Mouse (Mus musculus) testis, postnatal 14 days (tissue): ENCODE measurements around the gene Ugt1a7c.

Experiments used
- DNase-seq: peaks from one replicate; pipeline ENCODE4 v3.0.0; 2021; ENCODE audit warnings: low spot score

The Ugt1a7c gene

GRCm38 (mm10) chr1:88240579-88240978 is 145.7 kb downstream of the Ugt1a7c start:
- no peak for DNase-seq

GRCm38 (mm10) chr1:88243861-88244260 is 149.0 kb downstream of the Ugt1a7c start:
- no peak for DNase-seq

DNA sequence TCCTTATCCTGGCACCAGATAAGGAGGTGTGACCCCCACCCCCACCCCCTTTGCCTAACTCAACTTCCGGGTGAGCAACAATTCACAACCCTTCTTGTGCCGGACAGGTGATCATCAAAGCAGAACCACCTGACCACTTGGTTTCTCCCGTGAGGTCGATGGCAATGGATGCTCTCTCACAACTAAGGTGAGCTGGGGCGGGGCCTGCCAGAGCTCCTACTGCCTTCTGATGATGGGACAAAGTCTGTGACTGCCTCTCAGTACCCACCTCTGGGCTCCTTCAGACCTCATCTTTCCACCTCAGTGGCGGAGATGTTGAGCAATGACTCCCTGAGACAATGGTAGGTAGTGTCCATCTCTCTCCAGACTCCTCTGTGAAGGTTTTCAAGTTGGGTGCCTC is 151.0 kb downstream of the Ugt1a7c start:
- no peak for DNase-seq

GRCm38 (mm10) chr1:88246386-88246785 is 151.5 kb downstream of the Ugt1a7c start:
- DNase-seq, result no peak

GRCm38 (mm10) chr1:88247660-88248059 is 152.8 kb downstream of the Ugt1a7c start:
- DNase-seq, result no peak

DNA sequence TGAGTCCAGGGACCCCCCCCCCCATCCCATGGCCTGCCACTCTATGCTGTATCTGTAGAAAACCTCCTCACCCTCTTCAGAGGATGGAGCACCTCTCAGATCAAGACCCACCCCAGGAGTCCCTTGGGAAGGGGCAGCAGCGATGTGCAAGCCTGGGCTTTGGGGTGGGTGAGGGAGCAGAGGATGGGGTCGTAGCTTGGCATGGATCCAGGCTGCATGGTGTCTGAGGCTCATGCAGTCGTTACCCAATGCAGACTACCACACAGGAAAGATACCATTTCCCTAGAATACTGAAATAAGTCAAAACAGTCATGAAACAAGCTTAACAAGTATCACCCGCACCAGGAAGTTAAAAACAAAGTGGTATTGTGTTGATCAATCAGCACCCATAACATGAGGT is 153.8 kb downstream of the Ugt1a7c start:
- no peak for DNase-seq

GRCm38 (mm10) chr1:88249596-88249995 is 154.7 kb downstream of the Ugt1a7c start:
- DNase-seq, result no peak

DNA sequence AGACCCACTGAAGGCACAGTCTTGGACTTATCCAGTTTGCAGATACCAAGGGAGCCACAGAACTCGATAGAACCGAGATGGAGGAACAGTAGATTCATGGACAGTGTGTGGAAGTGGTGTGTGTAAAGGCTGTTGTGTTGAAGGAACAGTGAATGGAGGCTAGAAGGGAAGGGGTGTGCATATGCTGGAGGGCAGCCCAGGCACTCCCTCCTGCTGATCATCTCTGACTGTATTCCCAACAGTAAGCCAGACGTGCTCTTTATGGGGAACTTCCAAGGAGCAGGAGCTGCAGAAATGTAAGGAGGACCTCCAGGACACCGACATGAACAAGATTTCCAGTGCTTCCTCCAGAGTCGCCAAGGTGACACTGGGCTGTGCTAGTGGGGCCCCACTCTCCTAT is 155.2 kb downstream of the Ugt1a7c start:
- no peak for DNase-seq

DNA sequence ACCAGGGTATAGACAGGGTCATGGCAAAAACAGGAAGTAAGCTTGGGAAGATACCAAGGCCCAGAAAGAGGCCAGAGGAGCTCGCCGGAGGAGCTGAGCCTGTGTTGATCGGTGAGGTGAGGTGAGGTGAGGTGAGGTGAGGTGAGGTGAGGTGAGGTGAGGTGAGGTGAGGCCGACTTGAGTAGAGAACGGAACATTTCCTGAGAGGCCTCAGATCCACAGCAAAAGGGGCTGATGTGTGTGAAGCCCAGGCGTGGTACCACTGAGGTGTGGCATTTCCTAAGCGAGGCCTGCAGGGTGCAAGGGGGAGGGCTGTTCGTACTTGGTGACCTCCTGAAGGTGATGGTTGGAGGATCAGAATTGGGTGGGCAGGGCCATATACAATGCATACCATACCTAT is 158.2 kb downstream of the Ugt1a7c start:
- DNase-seq, result no peak

- DNase-seq, result no peak
These were observed 158.7 kb downstream of the Ugt1a7c start for GRCm38 (mm10) chr1:88253540-88253939.

DNA sequence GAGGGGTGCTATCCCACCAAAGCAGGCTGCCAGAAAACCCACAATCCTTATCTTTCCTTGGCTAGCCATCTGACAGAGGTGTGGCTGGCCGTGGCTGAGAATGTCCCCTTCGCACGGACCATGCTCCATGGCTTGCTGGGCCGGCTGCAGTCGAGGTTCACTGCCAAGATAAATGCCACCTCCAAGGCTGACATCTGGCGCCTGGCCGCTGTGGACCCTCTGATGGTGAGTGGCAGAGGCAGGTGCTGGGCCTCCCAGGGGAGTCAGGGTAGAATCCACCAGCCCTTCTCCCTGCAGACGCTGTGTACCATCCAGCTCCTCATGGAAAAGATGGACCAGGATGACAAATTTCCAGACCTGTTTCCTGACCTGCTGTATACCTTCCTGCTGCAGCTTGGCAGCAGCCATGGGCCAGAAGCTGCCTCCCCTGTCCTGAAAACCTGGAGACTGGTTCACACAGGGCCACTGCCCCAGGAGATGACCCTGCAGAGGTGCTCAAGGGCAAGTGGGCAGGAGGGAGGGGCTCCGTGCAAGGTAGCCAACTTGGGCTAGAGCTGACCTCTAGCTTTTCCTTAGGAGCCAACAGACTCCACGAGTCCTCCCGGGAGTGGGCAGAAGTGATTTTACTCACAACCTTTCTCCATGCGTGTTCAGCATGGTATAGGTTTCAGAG is 160.1 kb downstream of the Ugt1a7c start:
- DNase-seq, result no peak

- no peak for DNase-seq
These were observed 160.6 kb downstream of the Ugt1a7c start for GRCm38 (mm10) chr1:88255466-88255857.

DNA sequence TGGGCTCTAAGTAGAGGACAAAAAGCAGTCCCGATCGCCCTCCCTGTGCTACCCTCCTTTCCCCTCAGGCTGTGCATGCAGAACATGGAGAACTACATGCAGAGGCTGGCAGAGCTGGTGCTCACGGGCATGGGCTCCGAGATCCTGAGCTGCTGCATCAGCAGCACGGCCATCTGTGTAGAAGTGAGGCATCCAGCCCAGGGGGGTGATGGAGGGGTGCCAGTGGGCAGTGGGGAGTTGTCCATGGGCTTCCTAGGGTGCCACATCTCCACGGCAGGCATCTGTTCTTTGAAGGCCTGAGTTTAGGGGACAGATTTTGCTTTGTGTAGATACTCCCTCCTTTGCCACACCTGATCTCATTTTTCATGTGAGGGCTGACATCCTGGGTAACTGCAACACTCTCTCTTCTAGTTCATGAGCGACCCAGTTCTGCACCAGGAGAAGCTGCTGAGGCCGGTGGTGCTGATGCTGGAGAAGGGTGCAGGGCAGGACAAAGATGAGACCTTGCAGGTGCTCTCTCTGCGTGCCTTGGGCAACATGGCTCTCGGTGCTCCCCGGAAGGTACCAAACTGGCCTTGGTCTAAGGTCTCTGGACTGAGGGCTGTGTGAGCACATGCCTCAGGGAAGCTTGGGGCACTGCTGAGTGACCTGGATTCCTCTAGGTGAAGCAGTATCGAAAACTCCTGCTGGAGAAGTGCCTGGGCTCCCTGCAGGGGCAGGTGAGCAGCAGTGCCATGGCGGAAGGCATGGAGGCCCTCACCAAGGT is 161.3 kb downstream of the Ugt1a7c start:
- DNase-seq, result no peak

GRCm38 (mm10) chr1:88256886-88257663 is 162.2 kb downstream of the Ugt1a7c start:
- no peak for DNase-seq

DNA sequence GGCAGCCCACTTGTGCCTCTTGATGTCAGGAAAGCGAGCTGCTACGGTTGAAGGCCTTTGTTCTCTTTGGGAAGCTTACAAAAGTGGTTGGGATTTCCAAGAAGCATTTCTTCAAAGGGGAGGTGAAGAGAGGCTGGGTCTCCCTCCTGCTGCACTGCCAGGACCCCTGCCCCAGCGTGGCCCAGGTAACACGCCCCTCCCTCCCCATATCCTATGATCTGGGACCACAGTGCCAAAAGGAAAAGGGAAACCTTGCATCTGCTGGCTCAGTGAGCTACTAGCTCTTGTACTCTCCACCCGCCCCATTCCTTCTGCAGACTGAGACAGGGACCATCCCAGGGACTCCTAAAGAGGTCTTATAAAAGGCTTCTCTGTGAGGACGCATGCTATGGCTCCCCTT is 162.8 kb downstream of the Ugt1a7c start:
- no peak for DNase-seq

DNA sequence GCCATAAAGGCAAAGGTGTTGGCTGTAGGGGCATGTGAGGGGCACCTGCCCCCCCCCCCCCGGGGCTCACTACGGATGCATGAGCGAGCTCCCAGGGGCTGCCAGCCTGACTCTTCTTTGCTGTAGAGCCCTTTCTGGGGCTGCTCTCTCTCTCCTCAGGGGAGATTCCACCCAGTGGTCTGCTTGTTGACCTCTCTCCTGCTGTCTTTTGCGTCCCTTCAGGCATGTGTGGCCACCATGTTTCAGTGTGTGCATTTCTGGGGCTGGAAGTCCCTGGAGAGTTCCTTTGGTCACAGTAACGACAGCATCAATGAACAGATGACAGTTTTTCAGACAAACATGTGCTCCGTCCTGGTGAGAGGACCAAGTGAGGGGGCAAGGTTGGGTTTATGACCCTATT is 163.5 kb downstream of the Ugt1a7c start:
- no peak for DNase-seq

GRCm38 (mm10) chr1:88258881-88259642 is 164.2 kb downstream of the Ugt1a7c start:
- DNase-seq, result peak; percentile 81

- DNase-seq, result no peak
These were observed 164.8 kb downstream of the Ugt1a7c start for GRCm38 (mm10) chr1:88259643-88260024.

DNA sequence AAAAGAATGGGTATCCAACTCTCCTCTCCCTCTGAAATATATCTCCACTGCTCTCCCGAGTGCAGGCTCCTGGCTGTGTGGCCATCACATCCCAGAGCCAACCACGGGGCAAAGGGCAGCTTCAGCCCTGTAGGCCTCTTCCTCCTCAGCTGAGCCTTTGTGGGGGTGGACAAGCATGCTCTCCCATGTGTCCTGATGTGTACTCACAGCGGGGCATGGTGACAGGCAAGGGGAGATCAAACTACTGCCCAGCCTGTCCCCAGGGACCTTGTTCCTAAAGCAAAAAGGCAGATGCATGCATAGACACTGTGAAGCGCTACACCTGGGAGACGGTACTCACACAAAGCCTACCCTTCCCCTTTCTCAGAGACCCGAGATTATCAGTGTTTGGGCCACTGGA is 165.3 kb downstream of the Ugt1a7c start:
- peak; percentile 73 for DNase-seq

GRCm38 (mm10) chr1:88260604-88261377 is 165.9 kb downstream of the Ugt1a7c start:
- DNase-seq, result no peak

DNA sequence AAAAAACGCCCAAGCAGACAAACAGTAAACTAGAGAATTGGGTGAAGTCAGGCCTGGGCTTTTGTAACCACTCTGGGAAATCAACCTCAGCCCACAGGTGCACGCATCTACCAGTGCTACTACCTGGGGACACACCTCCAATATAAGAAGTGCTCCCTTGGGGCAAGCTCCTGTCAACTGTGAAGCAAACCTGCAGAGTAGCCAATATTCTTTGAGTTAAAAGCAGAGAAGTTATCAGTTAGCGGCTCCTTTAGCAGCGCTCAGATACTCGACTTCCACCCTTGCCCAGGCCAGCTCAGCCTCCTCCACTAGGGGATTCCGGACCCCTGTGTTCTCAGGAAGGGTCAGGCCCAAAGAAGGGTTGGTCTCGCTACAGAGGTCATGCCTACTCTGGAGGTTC is 166.8 kb downstream of the Ugt1a7c start:
- no peak for DNase-seq
